Mouse (Mus musculus) liver, postnatal 0 days (tissue): ENCODE data around the gene Tmco1. TPM values are rescaled to one million over a fixed set of nuclear protein-coding genes. Genes with fewer than 3 reads are reported as not detected.
A peak's percentile ranks its signal among the peaks of the same experiment; 100 is the strongest.

Experiments used
- ATAC-seq: fragments of 200-750 bp; cut with Nextera tagmentation; 2 replicates; pipeline ENCODE4 v1.8.0; 2017; ENCODE audit warnings: mild to moderate bottlenecking, moderate library complexity
- DNase-seq: peaks from one replicate; pipeline ENCODE4 v3.0.0-alpha.2; 2016
- H3K27ac ChIP-seq: fragments of 300-500 bp; sonication (generic); 2 replicates; pipeline ENCODE4 v1.5.1; 2014; ENCODE audit warnings: antibody characterized with exemption, moderate library complexity, mild to moderate bottlenecking, low read depth
- H3K27me3 ChIP-seq: fragments of 300-500 bp; sonication (generic); 2 replicates; pipeline ENCODE4 v1.6.1; 2014; ENCODE audit warnings: low read length, control low read depth, mixed read lengths; ENCODE audit not compliant: insufficient read depth
- H3K36me3 ChIP-seq: fragments of 300-500 bp; sonication (generic); replicated peaks from 2 replicates; pipeline ENCODE4 v1.6.1; 2014; ENCODE audit warnings: mild to moderate bottlenecking, control low read depth, low read length, moderate library complexity, mixed read lengths; ENCODE audit not compliant: insufficient read depth
- H3K4me1 ChIP-seq: fragments of 300-500 bp; sonication (generic); 2 replicates; pipeline ENCODE4 v1.6.1; 2014; ENCODE audit warnings: antibody characterized with exemption, mild to moderate bottlenecking, control low read depth; ENCODE audit not compliant: insufficient read depth
- H3K4me2 ChIP-seq: fragments of 300-500 bp; sonication (generic); 2 replicates; pipeline ENCODE4 v1.6.1; 2014; ENCODE audit warnings: low read depth, mild to moderate bottlenecking, low read length, moderate library complexity, mixed read lengths
- H3K4me3 ChIP-seq: fragments of 300-500 bp; sonication (generic); 2 replicates; pipeline ENCODE4 v1.5.1; 2014; ENCODE audit warnings: low read depth, low read length
- H3K9ac ChIP-seq: fragments of 300-500 bp; sonication (generic); replicated peaks from 2 replicates; pipeline ENCODE4 v1.6.1; 2014; ENCODE audit warnings: mild to moderate bottlenecking, moderate library complexity
- H3K9me3 ChIP-seq: fragments of 300-500 bp; sonication (generic); 2 replicates; pipeline ENCODE4 v1.6.1; 2016; ENCODE audit warnings: mild to moderate bottlenecking, control low read depth, low read length, mixed read lengths
- CTCF ChIP-seq: sonication (generic); IDR thresholded peaks from 2 replicates; pipeline ENCODE4 v1.5.1; 2016; ENCODE audit warnings: antibody characterized with exemption, low read depth
- EP300 ChIP-seq: IDR thresholded peaks from 2 replicates; pipeline ENCODE4 v1.6.1; 2016; ENCODE audit warnings: antibody characterized with exemption, low read depth, mild to moderate bottlenecking
- WGBS: fragments of 180-500 bp; shearing (Covaris S2); extraction: QIAGEN DNeasy Blood & Tissue Kit; methylation state at CpG from one replicate; pipeline ENCODE4 v1.1.7; 2014; ENCODE audit not compliant: insufficient replicate concordance; 5-methylcytosine and 5-hydroxymethylcytosine counted together
- polyA plus RNA-seq: library from polyadenylated mRNA; unstranded; fragments of >200 nt; fragmentation: Nextera tagmentation; extraction: Ambion mirVana; gene quantifications from 2 replicates; pipeline ENCODE4 v1.2.1, GENCODE M21; 2015

Gene Tmco1
- polyA plus RNA-seq, 1 experiment from 2014 or later: 54.6 TPM

GRCm38 (mm10) chr1:167273380-167274163 is 34.6 kb upstream of the Tmco1 start:
- DNase-seq (no peak), ATAC-seq (peak; percentile 8; the same call in 1 of the 2 replicates)
- peaks cover 58% of the 10 kb centered on the region for H3K4me1 ChIP-seq
- no peak overlapping the region for H3K9ac ChIP-seq
- H3K4me2 ChIP-seq: peak overlapping the region; percentile 53
- H3K36me3 ChIP-seq: no peaks in the 10 kb centered on the region
- no peak for TF ChIP-seq EP300
- TF ChIP-seq CTCF: no peak
- no peaks in the 10 kb centered on the region for H3K27me3 ChIP-seq
- H3K9me3 ChIP-seq: no peaks in the 10 kb centered on the region
- H3K4me3 ChIP-seq: no peak overlapping the region
- 36% methylated on average over 14 of the region's 14 CpGs for WGBS
- H3K27ac ChIP-seq: peak overlapping the region; percentile 53

DNA sequence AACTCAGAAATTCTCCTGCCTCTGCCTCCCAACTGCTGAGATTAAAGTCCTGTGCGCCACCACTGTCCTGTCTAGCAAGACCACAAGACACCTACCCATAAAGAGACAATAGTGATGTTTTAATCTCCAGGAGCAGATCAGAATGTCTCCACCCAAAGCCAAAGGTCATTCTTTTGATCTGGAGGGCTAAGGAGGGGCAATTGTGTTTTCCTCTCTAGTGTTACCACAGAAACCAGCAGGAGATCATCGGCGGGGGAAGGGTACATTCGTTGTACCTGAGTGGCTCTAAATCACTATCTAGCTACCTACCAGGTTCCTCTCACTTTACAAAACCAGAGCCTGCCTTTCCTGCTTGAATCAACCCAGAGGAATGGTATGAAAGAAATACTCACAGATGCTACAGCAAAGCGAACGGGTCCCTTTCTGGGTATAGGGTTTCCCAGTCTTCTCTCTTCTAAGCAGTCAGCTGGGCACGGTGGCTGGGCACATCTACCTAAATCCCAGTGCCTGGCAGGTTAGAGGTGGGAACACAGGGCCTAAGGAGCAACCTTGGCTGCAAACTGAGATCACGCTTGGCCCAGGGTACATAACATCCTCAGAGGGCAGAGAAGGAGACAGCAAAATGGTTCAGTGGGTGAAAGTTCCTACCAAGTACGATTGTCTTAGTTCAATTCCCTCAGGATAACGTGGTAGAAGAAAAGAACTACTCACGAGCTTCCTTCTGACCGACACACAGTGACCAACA is 33.4 kb upstream of the Tmco1 start:
- Histone ChIP-seq H3K36me3 (no peaks in the 10 kb centered on the region), H3K4me1 (peaks cover 46% of the 10 kb centered on the region), H3K4me3 (no peak overlapping the region), H3K27me3 (no peaks in the 10 kb centered on the region), H3K27ac (0 out of 2 replicates have a peak overlapping the region, but pooled peaks have one; percentile 19), H3K9ac (no peak overlapping the region), H3K4me2 (no peak overlapping the region), H3K9me3 (no peaks in the 10 kb centered on the region)
- DNase-seq (no peak), ATAC-seq (no peak)
- WGBS: 83% methylated on average over 12 of the region's 12 CpGs
- TF ChIP-seq CTCF: no peak
- TF ChIP-seq EP300: no peak

DNA sequence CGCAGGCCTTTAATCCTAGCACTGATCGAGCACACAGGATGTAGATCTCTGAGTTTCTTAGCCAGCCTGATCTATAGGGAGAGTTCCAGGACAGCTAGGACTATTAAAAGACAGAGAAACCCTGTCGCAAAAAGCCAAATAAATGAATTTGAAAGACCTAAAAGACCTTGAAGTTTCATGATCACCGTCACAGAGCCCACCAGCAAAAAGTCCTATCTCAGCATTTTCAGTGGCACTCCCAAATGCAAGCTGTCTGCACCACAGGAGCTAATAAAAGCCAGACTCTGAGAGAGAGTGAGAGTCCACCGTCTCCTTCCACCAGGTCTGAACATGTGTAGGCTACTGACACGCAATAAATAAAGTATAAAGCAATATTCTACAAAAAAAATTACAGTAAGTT is 29.8 kb upstream of the Tmco1 start:
- Histone ChIP-seq H3K9me3 (no peaks in the 10 kb centered on the region), H3K4me3 (no peak overlapping the region), H3K36me3 (no peaks in the 10 kb centered on the region), H3K27ac (no peak overlapping the region), H3K9ac (no peak overlapping the region), H3K27me3 (no peaks in the 10 kb centered on the region), H3K4me2 (no peak overlapping the region), H3K4me1 (peaks cover 33% of the 10 kb centered on the region)
- no peak for TF ChIP-seq CTCF
- no peak for TF ChIP-seq EP300
- ATAC-seq (no peak), DNase-seq (no peak)
- 87% methylated on average over 6 of the region's 6 CpGs for WGBS

DNA sequence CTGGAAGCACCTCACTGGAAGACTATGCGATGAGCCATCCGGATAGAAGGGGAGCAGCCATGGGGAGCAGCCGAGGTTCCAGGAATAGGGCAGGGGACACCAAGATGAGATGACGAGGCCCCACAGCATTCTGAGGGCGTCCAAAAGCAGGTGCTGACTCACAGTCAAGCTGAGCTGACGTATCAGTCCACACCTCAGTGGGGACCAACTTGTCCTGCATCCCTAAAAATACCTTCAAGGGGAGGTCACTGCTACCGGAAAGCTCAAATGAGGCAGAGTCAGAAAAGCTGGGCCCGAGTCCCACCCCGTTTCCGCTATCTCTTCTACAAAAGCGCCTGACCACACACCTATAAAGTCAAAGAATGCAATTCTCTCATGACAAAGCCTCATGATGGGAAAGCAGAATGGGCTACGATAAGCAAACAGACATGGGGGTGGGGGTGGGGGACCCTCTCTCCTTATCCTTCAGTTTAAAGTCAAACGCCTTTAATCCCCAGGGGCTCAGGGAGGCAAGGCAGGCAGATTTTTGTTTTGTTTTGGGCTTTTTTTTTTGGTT is 28.9 kb upstream of the Tmco1 start:
- Histone ChIP-seq H3K9me3 (no peaks in the 10 kb centered on the region), H3K27me3 (no peaks in the 10 kb centered on the region), H3K9ac (no peak overlapping the region), H3K4me2 (no peak overlapping the region), H3K36me3 (no peaks in the 10 kb centered on the region), H3K4me3 (no peak overlapping the region), H3K4me1 (peaks cover 29% of the 10 kb centered on the region), H3K27ac (no peak overlapping the region)
- 82% methylated on average over 13 of the region's 13 CpGs for WGBS
- TF ChIP-seq CTCF (no peak), EP300 (no peak)
- ATAC-seq (no peak), DNase-seq (no peak)

DNA sequence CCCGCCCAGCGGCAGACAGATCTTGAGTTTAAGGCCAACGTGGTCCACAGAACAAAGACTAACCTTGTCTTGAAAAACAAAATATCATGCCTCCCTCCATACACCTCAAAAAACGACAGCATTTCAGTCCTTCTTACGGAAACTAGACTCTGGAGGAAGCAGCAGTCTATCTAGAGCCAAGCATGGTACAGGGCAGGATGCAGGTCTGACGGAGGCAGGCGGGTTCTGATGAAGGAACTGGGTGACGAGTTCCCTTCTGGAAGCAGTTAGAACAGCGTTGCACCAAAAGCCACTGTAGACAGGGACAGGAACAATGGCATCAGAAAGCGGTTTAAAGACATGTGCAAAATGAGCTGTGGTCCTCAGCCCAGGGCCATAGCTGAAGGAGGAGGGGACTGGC is 28.1 kb upstream of the Tmco1 start:
- Histone ChIP-seq H3K9me3 (no peaks in the 10 kb centered on the region), H3K36me3 (no peaks in the 10 kb centered on the region), H3K4me1 (peaks cover 27% of the 10 kb centered on the region), H3K9ac (no peak overlapping the region), H3K4me2 (no peak overlapping the region), H3K4me3 (no peak overlapping the region), H3K27me3 (no peaks in the 10 kb centered on the region), H3K27ac (no peak overlapping the region)
- TF ChIP-seq EP300 (no peak), CTCF (no peak)
- DNase-seq: no peak
- no peak for ATAC-seq
- WGBS: 67% methylated on average over 10 of the region's 10 CpGs

DNA sequence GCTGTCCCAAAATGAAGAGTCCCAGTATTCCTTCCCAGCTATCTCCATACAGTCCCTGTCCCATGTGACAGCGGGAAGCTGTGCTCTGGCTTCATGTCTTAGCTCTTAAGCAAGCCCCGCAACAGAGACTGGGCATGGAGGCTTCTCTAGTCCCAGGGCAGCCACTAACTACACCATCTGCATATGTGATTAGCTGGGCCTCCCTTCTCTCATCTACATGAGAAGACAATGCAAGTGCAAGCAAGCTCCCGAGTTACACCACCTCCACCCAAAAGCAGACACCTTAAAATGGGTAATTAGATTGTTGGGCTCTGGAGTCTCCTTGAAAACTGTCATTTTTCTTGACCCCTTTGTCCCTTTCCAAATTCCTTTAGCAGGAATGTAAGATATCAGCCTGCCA is 26.1 kb upstream of the Tmco1 start:
- DNase-seq: no peak
- Histone ChIP-seq H3K9me3 (no peaks in the 10 kb centered on the region), H3K4me3 (no peak overlapping the region), H3K9ac (no peak overlapping the region), H3K4me1 (peaks cover 33% of the 10 kb centered on the region), H3K36me3 (no peaks in the 10 kb centered on the region), H3K4me2 (peak overlapping the region; percentile 100), H3K27me3 (no peaks in the 10 kb centered on the region), H3K27ac (no peak overlapping the region)
- ATAC-seq: no peak
- TF ChIP-seq EP300 (no peak), CTCF (no peak)
- WGBS: 67% methylated on average over 3 of the region's 3 CpGs
